Mouse (Mus musculus) neural tube, embryonic 13.5 days (tissue): ENCODE results near the gene Pknox1. TPM values are rescaled to one million over a fixed set of nuclear protein-coding genes. Genes with fewer than 3 reads are reported as not detected.

ENCODE experiments used
- ATAC-seq: fragments of 200-750 bp; cut with Nextera tagmentation; 2 replicates; pipeline ENCODE4 v1.8.0; 2017; ENCODE audit warnings: low read depth, mild to moderate bottlenecking, moderate TSS enrichment, moderate library complexity
- H3K27ac ChIP-seq: fragments of 300-500 bp; sonication (generic); replicated peaks from 2 replicates; pipeline ENCODE4 v1.5.1; 2015; ENCODE audit warnings: moderate library complexity, mild to moderate bottlenecking, inconsistent platforms
- H3K27me3 ChIP-seq: fragments of 300-500 bp; sonication (generic); 2 replicates; pipeline ENCODE4 v1.6.1; 2015; ENCODE audit warnings: mild to moderate bottlenecking, inconsistent platforms
- H3K36me3 ChIP-seq: fragments of 300-500 bp; sonication (generic); 2 replicates; pipeline ENCODE4 v1.6.1; 2015; ENCODE audit warnings: mild to moderate bottlenecking, inconsistent platforms
- H3K4me1 ChIP-seq: fragments of 300-500 bp; sonication (generic); replicated peaks from 2 replicates; pipeline ENCODE4 v1.6.1; 2015; ENCODE audit warnings: inconsistent platforms
- H3K4me2 ChIP-seq: fragments of 300-500 bp; sonication (generic); 2 replicates; pipeline ENCODE4 v1.6.1; 2015; ENCODE audit warnings: inconsistent platforms, mild to moderate bottlenecking, moderate library complexity
- H3K4me3 ChIP-seq: fragments of 300-500 bp; sonication (generic); 2 replicates; pipeline ENCODE4 v1.5.1; 2015; ENCODE audit warnings: mild to moderate bottlenecking, inconsistent platforms
- H3K9ac ChIP-seq: fragments of 300-500 bp; sonication (generic); 2 replicates; pipeline ENCODE4 v1.6.1; 2015; ENCODE audit warnings: moderate library complexity, mild to moderate bottlenecking, inconsistent platforms
- H3K9me3 ChIP-seq: fragments of 300-500 bp; sonication (generic); 2 replicates; pipeline ENCODE4 v1.6.1; 2016; ENCODE audit warnings: inconsistent platforms
- WGBS: fragments of 180-500 bp; shearing (Covaris S2); methylation state at CpG from one replicate; pipeline ENCODE4 v1.1.7; 2015; 5-methylcytosine and 5-hydroxymethylcytosine counted together
- polyA plus RNA-seq: library from polyadenylated mRNA; unstranded; fragments of >200 nt; fragmentation: Nextera tagmentation; extraction: Ambion mirVana; gene quantifications from 2 replicates; pipeline ENCODE4 v1.2.1, GENCODE M21; 2015

The Pknox1 gene
- polyA plus RNA-seq, 1 experiment from 2014 or later, result 48.0 TPM

- Histone ChIP-seq H3K4me1 (peaks cover 29% of the 10 kb centered on the region), H3K36me3 (no peaks in the 10 kb centered on the region), H3K9me3 (no peaks in the 10 kb centered on the region), H3K9ac (no peak overlapping the region), H3K4me3 (no peak overlapping the region), H3K4me2 (no peak overlapping the region), H3K27ac (peak overlapping the region; percentile 80), H3K27me3 (no peaks in the 10 kb centered on the region)
- ATAC-seq, result no peak
- 80% methylated on average over 10 of the region's 10 CpGs for WGBS
Measured at GRCm38 (mm10) chr17:31557947-31558542, 6.5 kb upstream of the Pknox1 start.

GRCm38 (mm10) chr17:31559021-31559789 is 5.3 kb upstream of the Pknox1 start:
- Histone ChIP-seq H3K9me3 (no peaks in the 10 kb centered on the region), H3K4me1 (peaks cover 37% of the 10 kb centered on the region), H3K36me3 (no peaks in the 10 kb centered on the region), H3K4me3 (no peak overlapping the region), H3K27ac (no peak overlapping the region), H3K9ac (no peak overlapping the region), H3K4me2 (no peak overlapping the region), H3K27me3 (no peaks in the 10 kb centered on the region)
- no peak for ATAC-seq
- 90% methylated on average over 11 of the region's 11 CpGs for WGBS

GRCm38 (mm10) chr17:31563632-31564014 is 911 bp upstream of the Pknox1 start:
- Histone ChIP-seq H3K9ac (peak overlapping the region; percentile 69), H3K4me1 (peaks cover 37% of the 10 kb centered on the region), H3K27ac (peak overlapping the region; percentile 94), H3K4me2 (peak overlapping the region; percentile 54), H3K9me3 (no peaks in the 10 kb centered on the region), H3K4me3 (peak overlapping the region; percentile 39), H3K27me3 (no peaks in the 10 kb centered on the region), H3K36me3 (no peaks in the 10 kb centered on the region)
- peak; percentile 2; the same call in 1 of the 2 replicates for ATAC-seq
- 19% methylated on average over 12 of the region's 12 CpGs for WGBS

- Histone ChIP-seq H3K4me1 (peaks cover 49% of the 10 kb centered on the region), H3K4me3 (peak overlapping the region; percentile 88), H3K9ac (peak overlapping the region; percentile 95), H3K9me3 (no peaks in the 10 kb centered on the region), H3K27me3 (no peaks in the 10 kb centered on the region), H3K4me2 (peak overlapping the region; percentile 91), H3K36me3 (no peaks in the 10 kb centered on the region), H3K27ac (peak overlapping the region; percentile 99)
- ATAC-seq, result no peak
- WGBS, result 1% methylated on average over 19 of the region's 44 CpGs
Measured at GRCm38 (mm10) chr17:31564858-31565140, 265 bp downstream of the Pknox1 start.

GRCm38 (mm10) chr17:31565141-31566056 is 865 bp downstream of the Pknox1 start:
- ATAC-seq, result peak; percentile 67
- Histone ChIP-seq H3K4me2 (peak overlapping the region; percentile 91), H3K9ac (peak overlapping the region; percentile 95), H3K27ac (peak overlapping the region; percentile 99), H3K36me3 (no peaks in the 10 kb centered on the region), H3K4me3 (peak overlapping the region; percentile 88), H3K9me3 (no peaks in the 10 kb centered on the region), H3K27me3 (no peaks in the 10 kb centered on the region), H3K4me1 (peaks cover 51% of the 10 kb centered on the region)
- under 1% methylated on average over 72 of the region's 88 CpGs for WGBS

GRCm38 (mm10) chr17:31566276-31566675 is 1.7 kb downstream of the Pknox1 start:
- 69% methylated on average over 6 of the region's 6 CpGs for WGBS
- ATAC-seq, result no peak
- no peaks in the 10 kb centered on the region for H3K9me3 ChIP-seq
- peak overlapping the region; percentile 99; the same call in 1 of the 2 replicates for H3K27ac ChIP-seq
- H3K36me3 ChIP-seq, result no peaks in the 10 kb centered on the region
- peak overlapping the region; percentile 91 for H3K4me2 ChIP-seq
- peak overlapping the region; percentile 95 for H3K9ac ChIP-seq
- H3K27me3 ChIP-seq, result no peaks in the 10 kb centered on the region
- peak overlapping the region; percentile 88 for H3K4me3 ChIP-seq
- peaks cover 59% of the 10 kb centered on the region for H3K4me1 ChIP-seq

GRCm38 (mm10) chr17:31569756-31570155 is 5.2 kb downstream of the Pknox1 start:
- Histone ChIP-seq H3K4me3 (no peak overlapping the region), H3K36me3 (no peaks in the 10 kb centered on the region), H3K9ac (no peak overlapping the region), H3K4me2 (no peak overlapping the region), H3K27me3 (no peaks in the 10 kb centered on the region), H3K9me3 (no peaks in the 10 kb centered on the region), H3K4me1 (peaks cover 54% of the 10 kb centered on the region), H3K27ac (no peak overlapping the region)
- ATAC-seq, result no peak
- WGBS, result 93% methylated on average over 1 of the region's 1 CpGs

- WGBS, result 90% methylated on average over 9 of the region's 9 CpGs
- Histone ChIP-seq H3K4me1 (peaks cover 54% of the 10 kb centered on the region), H3K4me2 (no peak overlapping the region), H3K9ac (no peak overlapping the region), H3K9me3 (no peaks in the 10 kb centered on the region), H3K36me3 (peaks cover 1% of the 10 kb centered on the region), H3K4me3 (no peak overlapping the region), H3K27ac (no peak overlapping the region), H3K27me3 (no peaks in the 10 kb centered on the region)
- ATAC-seq, result no peak
Measured at GRCm38 (mm10) chr17:31570321-31570925, 5.9 kb downstream of the Pknox1 start.

- ATAC-seq, result no peak
- no peak overlapping the region for H3K4me3 ChIP-seq
- 84% methylated on average over 5 of the region's 5 CpGs for WGBS
- no peak overlapping the region for H3K4me2 ChIP-seq
- H3K27me3 ChIP-seq, result no peaks in the 10 kb centered on the region
- H3K9ac ChIP-seq, result no peak overlapping the region
- H3K4me1 ChIP-seq, result peaks cover 43% of the 10 kb centered on the region
- no peaks in the 10 kb centered on the region for H3K9me3 ChIP-seq
- H3K36me3 ChIP-seq, result peaks cover 9% of the 10 kb centered on the region
- H3K27ac ChIP-seq, result no peak overlapping the region
Measured at GRCm38 (mm10) chr17:31571689-31572088, 7.2 kb downstream of the Pknox1 start.

GRCm38 (mm10) chr17:31574662-31575061 is 10.1 kb downstream of the Pknox1 start:
- ATAC-seq, result no peak
- Histone ChIP-seq H3K4me2 (no peak overlapping the region), H3K4me1 (peaks cover 15% of the 10 kb centered on the region), H3K9ac (no peak overlapping the region), H3K36me3 (peaks cover 9% of the 10 kb centered on the region), H3K4me3 (no peak overlapping the region), H3K27me3 (no peaks in the 10 kb centered on the region), H3K9me3 (no peaks in the 10 kb centered on the region), H3K27ac (no peak overlapping the region)
- WGBS, result 82% methylated on average over 7 of the region's 7 CpGs

GRCm38 (mm10) chr17:31576394-31577175 is 12.1 kb downstream of the Pknox1 start:
- H3K27me3 ChIP-seq, result no peaks in the 10 kb centered on the region
- peaks cover 9% of the 10 kb centered on the region for H3K36me3 ChIP-seq
- H3K27ac ChIP-seq, result no peak overlapping the region
- no peak for ATAC-seq
- 90% methylated on average over 10 of the region's 10 CpGs for WGBS
- H3K9ac ChIP-seq, result no peak overlapping the region
- no peak overlapping the region for H3K4me2 ChIP-seq
- H3K4me3 ChIP-seq, result no peak overlapping the region
- H3K9me3 ChIP-seq, result no peaks in the 10 kb centered on the region
- H3K4me1 ChIP-seq, result peaks cover 20% of the 10 kb centered on the region
